Mouse (Mus musculus) lung, postnatal 0 days (tissue): ENCODE measurements around the gene Fli1.

Experiments
- CTCF ChIP-seq: IDR thresholded peaks from 2 replicates; pipeline ENCODE4 v1.5.1; 2016; ENCODE audit warnings: antibody characterized with exemption, mild to moderate bottlenecking
- EP300 ChIP-seq: IDR thresholded peaks from 2 replicates; pipeline ENCODE4 v1.6.1; 2016; ENCODE audit warnings: antibody characterized with exemption, mild to moderate bottlenecking, control low read depth

GRCm38 (mm10) chr9:32570547-32570946 lies 27.9 kb upstream of the Fli1 start:
- no peak for TF ChIP-seq CTCF
- no peak for TF ChIP-seq EP300
